Mouse (Mus musculus) forebrain, embryonic 14.5 days (tissue): ENCODE results near the gene Aff4. TPM values are rescaled to one million over a fixed set of nuclear protein-coding genes. Genes with fewer than 3 reads are reported as not detected.

Experiments
- ATAC-seq: fragments of 200-750 bp; cut with Nextera tagmentation; 2 replicates; pipeline ENCODE4 v1.8.0; 2017; ENCODE audit warnings: mild to moderate bottlenecking, moderate library complexity
- DNase-seq: peaks from one replicate; pipeline ENCODE4 v3.0.0-alpha.2; 2015; ENCODE audit warnings: low spot score
- H3K27ac ChIP-seq: fragments of 300-500 bp; sonication (generic); 2 replicates; pipeline ENCODE4 v1.5.1; 2014; ENCODE audit warnings: low read depth, mild to moderate bottlenecking, control low read depth, low read length, moderate library complexity
- H3K27me3 ChIP-seq: fragments of 300-500 bp; sonication (generic); replicated peaks from 2 replicates; pipeline ENCODE4 v1.6.1; 2014; ENCODE audit warnings: low read length, control low read depth, mixed read lengths; ENCODE audit not compliant: control insufficient read depth, insufficient read depth
- H3K36me3 ChIP-seq: fragments of 300-500 bp; sonication (generic); 2 replicates; pipeline ENCODE4 v1.6.1; 2014; ENCODE audit warnings: low read length, control low read depth; ENCODE audit not compliant: control insufficient read depth, insufficient read depth
- H3K4me1 ChIP-seq: fragments of 300-500 bp; sonication (generic); 2 replicates; pipeline ENCODE4 v1.6.1; 2014; ENCODE audit warnings: antibody characterized with exemption, low read length, control low read depth; ENCODE audit not compliant: control insufficient read depth, insufficient read depth
- H3K4me2 ChIP-seq: fragments of 300-500 bp; sonication (generic); 2 replicates; pipeline ENCODE4 v1.6.1; 2014; ENCODE audit warnings: mild to moderate bottlenecking, control low read depth, low read length
- H3K4me3 ChIP-seq: fragments of 300-500 bp; sonication (generic); 2 replicates; pipeline ENCODE4 v1.5.1; 2014; ENCODE audit warnings: low read depth, low read length, control low read depth
- H3K9ac ChIP-seq: fragments of 300-500 bp; sonication (generic); 2 replicates; pipeline ENCODE4 v1.6.1; 2014; ENCODE audit warnings: mild to moderate bottlenecking, low read length, control low read depth, moderate library complexity
- H3K9me3 ChIP-seq: fragments of 300-500 bp; sonication (generic); replicated peaks from 2 replicates; pipeline ENCODE4 v1.6.1; 2016; ENCODE audit warnings: low read length, control low read depth, mixed read lengths; ENCODE audit not compliant: control insufficient read depth
- WGBS: fragments of 180-500 bp; shearing (Covaris S2); extraction: QIAGEN DNeasy Blood & Tissue Kit; methylation state at CpG from one replicate; pipeline ENCODE4 v1.1.7; 2014; 5-methylcytosine and 5-hydroxymethylcytosine counted together
- polyA plus RNA-seq: library from polyadenylated mRNA; unstranded; fragments of >200 nt; fragmentation: Nextera tagmentation; extraction: Ambion mirVana; gene quantifications from 2 replicates; pipeline ENCODE4 v1.2.1, GENCODE M21; 2014

Aff4 gene
- polyA plus RNA-seq, 1 experiment from 2014 or later, result 69.4 TPM

- 3% methylated on average over 41 of the region's 42 CpGs for WGBS
- Histone ChIP-seq H3K27ac (no peak within 1 kb of the TSS), H3K4me3 (peak within 1 kb of the TSS; percentile 39), H3K9me3 (no peaks in the 10 kb centered on the region), H3K4me1 (no peaks in the 10 kb centered on the region), H3K9ac (peak within 1 kb of the TSS; percentile 58), H3K4me2 (peak within 1 kb of the TSS; percentile 78), H3K36me3 (no peaks in the 10 kb centered on the region), H3K27me3 (peaks cover 28% of the 10 kb centered on the region)
- ATAC-seq (peak; percentile 50; the same call in 1 of the 2 replicates), DNase-seq (peak; percentile 31)
Measured at GRCm38 (mm10) chr11:53456474-53457371, 106.1 kb downstream of the Aff4 start, which contains the start of the genes Gm10447 and Shroom1. TSS of gene Gm10447 (minus strand) at chr11:53457110. TSS of gene Shroom1 (plus strand) at chr11:53457205.

GRCm38 (mm10) chr11:53457372-53457954 is 106.8 kb downstream of the Aff4 start:
- Histone ChIP-seq H3K4me2 (peak overlapping the region; percentile 78), H3K4me1 (no peaks in the 10 kb centered on the region), H3K27me3 (peaks cover 33% of the 10 kb centered on the region), H3K9ac (peak overlapping the region; percentile 58), H3K4me3 (peak overlapping the region; percentile 39), H3K36me3 (no peaks in the 10 kb centered on the region), H3K27ac (no peak overlapping the region), H3K9me3 (no peaks in the 10 kb centered on the region)
- no peak for ATAC-seq
- no peak for DNase-seq
- WGBS, result 5% methylated on average over 29 of the region's 29 CpGs

GRCm38 (mm10) chr11:53458996-53459395 is 108.4 kb downstream of the Aff4 start:
- DNase-seq (no peak), ATAC-seq (no peak)
- Histone ChIP-seq H3K4me1 (peaks cover 8% of the 10 kb centered on the region), H3K36me3 (no peaks in the 10 kb centered on the region), H3K9me3 (no peaks in the 10 kb centered on the region), H3K4me2 (no peak overlapping the region), H3K4me3 (no peak overlapping the region), H3K27ac (no peak overlapping the region), H3K27me3 (peaks cover 48% of the 10 kb centered on the region), H3K9ac (no peak overlapping the region)
- 67% methylated on average over 3 of the region's 3 CpGs for WGBS

GRCm38 (mm10) chr11:53460192-53460591 is 109.6 kb downstream of the Aff4 start:
- WGBS, result 84% methylated on average over 3 of the region's 3 CpGs
- no peak overlapping the region for H3K27ac ChIP-seq
- H3K27me3 ChIP-seq, result peaks cover 60% of the 10 kb centered on the region

GRCm38 (mm10) chr11:53461727-53462126 is 111.1 kb downstream of the Aff4 start:
- H3K27me3 ChIP-seq, result peaks cover 67% of the 10 kb centered on the region
- no peak overlapping the region for H3K4me2 ChIP-seq
- WGBS, result 18% methylated on average over 5 of the region's 5 CpGs

More at GRCm38 (mm10) chr11:53460192-53460591, 109.6 kb downstream of the Aff4 start:
- no peaks in the 10 kb centered on the region for H3K36me3 ChIP-seq
- peaks cover 8% of the 10 kb centered on the region for H3K4me1 ChIP-seq
- DNase-seq (no peak), ATAC-seq (no peak)
- H3K4me3 ChIP-seq, result no peak overlapping the region
- no peak overlapping the region for H3K4me2 ChIP-seq
- H3K9me3 ChIP-seq, result no peaks in the 10 kb centered on the region
- H3K9ac ChIP-seq, result no peak overlapping the region

GRCm38 (mm10) chr11:53463551-53464424 is 113.2 kb downstream of the Aff4 start:
- 6% methylated on average over 54 of the region's 55 CpGs for WGBS
- no peak for ATAC-seq
- H3K27me3 ChIP-seq, result peaks cover 54% of the 10 kb centered on the region

More at GRCm38 (mm10) chr11:53461727-53462126, 111.1 kb downstream of the Aff4 start:
- DNase-seq (no peak), ATAC-seq (no peak)
- H3K9ac ChIP-seq, result no peak overlapping the region
- no peak overlapping the region for H3K4me3 ChIP-seq
- peaks cover 12% of the 10 kb centered on the region for H3K4me1 ChIP-seq
- no peak overlapping the region for H3K27ac ChIP-seq
- H3K9me3 ChIP-seq, result no peaks in the 10 kb centered on the region
- no peaks in the 10 kb centered on the region for H3K36me3 ChIP-seq

GRCm38 (mm10) chr11:53466231-53466971 is 115.8 kb downstream of the Aff4 start:
- 8% methylated on average over 40 of the region's 40 CpGs for WGBS
- peak overlapping the region; percentile 48 for H3K9ac ChIP-seq
- no peaks in the 10 kb centered on the region for H3K36me3 ChIP-seq
- peak; percentile 82 for DNase-seq
- peak overlapping the region; percentile 28 for H3K4me3 ChIP-seq
- no peak overlapping the region for H3K27ac ChIP-seq
- peak overlapping the region; percentile 51 for H3K4me2 ChIP-seq
- H3K27me3 ChIP-seq, result peaks cover 51% of the 10 kb centered on the region
- ATAC-seq, result peak; percentile 54; the same call in 1 of the 2 replicates
- no peaks in the 10 kb centered on the region for H3K9me3 ChIP-seq
- peaks cover 18% of the 10 kb centered on the region for H3K4me1 ChIP-seq

More at GRCm38 (mm10) chr11:53463551-53464424, 113.2 kb downstream of the Aff4 start:
- peak overlapping the region; percentile 46 for H3K9ac ChIP-seq
- H3K27ac ChIP-seq, result no peak overlapping the region
- H3K4me2 ChIP-seq, result peak overlapping the region; percentile 74
- DNase-seq, result peak; percentile 51
- H3K4me1 ChIP-seq, result peaks cover 14% of the 10 kb centered on the region
- H3K9me3 ChIP-seq, result no peaks in the 10 kb centered on the region
- no peaks in the 10 kb centered on the region for H3K36me3 ChIP-seq
- H3K4me3 ChIP-seq, result peak overlapping the region; percentile 35
